Mouse (Mus musculus): ENCODE measurements around the gene Kdr.

DNA sequence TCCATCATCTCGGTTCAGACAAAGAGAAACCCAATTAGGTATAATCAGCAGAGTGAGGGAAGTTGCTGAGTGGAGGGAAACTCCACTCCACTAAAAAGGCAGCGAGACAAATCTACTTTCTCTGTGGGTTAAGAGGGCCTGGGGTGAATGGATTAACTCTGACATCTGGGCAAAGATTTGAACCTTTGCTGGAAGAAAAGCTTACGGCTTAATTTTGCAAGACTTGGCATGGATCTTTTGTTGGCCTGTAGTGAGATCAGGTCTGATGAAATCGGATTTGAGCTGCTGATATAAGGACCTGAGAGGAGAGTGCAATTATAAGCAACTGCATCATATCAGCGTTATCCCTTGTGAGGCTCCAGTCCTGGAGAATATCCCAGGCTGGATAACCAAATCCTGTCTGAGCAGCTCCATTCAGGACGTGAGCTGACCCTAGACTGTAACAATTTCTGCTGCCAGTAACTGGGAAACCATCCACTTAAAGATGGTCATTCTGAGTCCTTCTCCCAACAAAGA lies 85.2 kb downstream of the Kdr start:
- TF ChIP-seq CTCF (IDR thresholded peaks at IDR 0.05; ENCODE audit: borderline replicate concordance, control insufficient read depth, extremely low read depth, insufficient read depth, low read length, poor library complexity) (no peak), POLR2A (IDR thresholded peaks at IDR 0.05; ENCODE audit: control insufficient read depth, extremely low read depth, insufficient read depth, low read length, poor library complexity) (no peak)

All from thymus, adult 2 months (tissue).